Mouse (Mus musculus) erythroblast, adult 5-6 weeks (primary cell): Measurements from ENCODE around the gene Trappc13. TPM values are rescaled to one million over a fixed set of nuclear protein-coding genes. Genes with fewer than 3 reads are reported as not detected.
A peak's percentile ranks its signal among the peaks of the same experiment; 100 is the strongest.
"Not testable (repeated sequence)": the region's sequence is repeated elsewhere in the genome, so short reads cannot be mapped to it uniquely, and the experiment has no call there.

Source experiments
- ATAC-seq: replicated peaks from 2 replicates; pipeline ENCODE4 v1.8.0; 2016; ENCODE audit warnings: moderate number of reproducible peaks, mild to moderate bottlenecking, moderate TSS enrichment, inconsistent platforms; ENCODE audit not compliant: poor library complexity, low FRiP score, severe bottlenecking
- total RNA-seq, 2 experiments: library from RNA; stranded (forward) in 1 of 2; stranded (reverse) in 1 of 2; fragments of 150-400 nt in 1 of 2; fragments of 200-764, 138-1000 nt in 1 of 2; gene quantifications; 2 replicates each; pipeline versions ENCODE4 v1.2.3 to v1.2.4; 2015 to 2017; ENCODE audit warnings: low replicate concordance in 2 of 2

The Trappc13 gene
- 14.0 and 14.4 TPM in 2 replicates for total RNA-seq (2015; ENCODE audit: low replicate concordance)
- total RNA-seq (2017; ENCODE audit: low replicate concordance), result 11.8 and 19.0 TPM in 2 replicates

DNA sequence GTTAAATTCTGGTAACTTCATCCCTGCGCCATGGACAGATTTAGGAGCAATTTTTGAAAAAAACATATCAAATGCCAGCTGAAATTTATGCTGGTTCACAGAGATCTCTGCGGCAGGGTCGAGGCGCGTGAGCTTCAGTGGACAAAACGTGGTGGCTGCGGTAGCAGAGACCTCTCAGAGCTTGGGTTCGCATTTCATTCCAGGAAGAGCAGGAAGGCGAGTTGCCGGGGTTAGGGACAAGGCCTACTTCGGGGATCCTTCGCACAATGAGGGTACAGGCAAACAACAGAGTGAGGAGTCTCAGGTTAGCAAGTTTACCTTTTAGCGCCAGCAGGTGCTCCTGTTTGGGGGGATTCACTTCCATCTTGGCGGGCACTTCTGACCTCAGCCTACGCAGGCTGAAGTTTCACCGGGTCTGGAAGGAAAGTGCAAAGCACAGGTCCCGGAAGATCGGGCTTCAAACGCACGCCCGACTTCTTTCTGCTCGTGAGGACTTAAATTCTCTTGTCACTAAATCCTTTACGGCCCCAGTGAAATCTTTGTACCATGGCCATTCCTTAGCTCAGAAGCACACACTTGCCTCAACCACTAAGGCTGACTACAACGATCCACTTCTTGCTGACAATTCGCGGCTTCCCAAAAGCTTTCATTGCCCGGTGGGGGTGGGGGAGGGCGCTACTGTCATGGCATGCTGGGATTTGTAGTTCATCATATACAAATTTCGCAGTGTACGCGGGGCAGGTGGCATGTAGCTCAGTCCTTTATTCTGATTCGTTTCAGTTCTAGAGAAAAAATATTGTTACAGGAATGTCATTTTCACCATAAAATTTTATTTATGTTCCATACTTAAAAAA is at the start of gene Trappc13:
Trappc13 (minus strand) TSS at position 674 of the 854 bp plus-strand sequence.
- peak; percentile 83 for ATAC-seq

DNA sequence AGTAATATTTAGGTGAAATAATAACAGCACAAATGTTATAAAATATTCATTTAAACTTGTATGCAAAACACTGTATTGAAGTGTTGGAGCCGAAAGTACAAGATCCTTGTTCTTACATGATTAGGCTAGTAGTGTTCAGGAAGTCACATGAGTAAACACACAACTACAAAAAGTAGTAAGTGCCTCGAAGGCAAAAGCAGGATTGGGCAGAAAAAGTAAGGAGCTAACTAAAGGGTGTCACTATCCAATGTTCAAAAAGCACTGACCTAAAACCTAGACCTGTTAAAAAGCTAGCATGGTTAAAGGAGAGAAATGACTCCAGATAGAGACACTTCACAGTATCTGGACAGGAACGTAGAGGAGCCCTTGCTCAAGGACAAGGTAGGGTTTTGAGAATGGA is 49.2 kb upstream of the Trappc13 start:
- ATAC-seq, result no peak

GRCm38 (mm10) chr13:104204313-104204712 is 26.0 kb upstream of the Trappc13 start:
- ATAC-seq, result 0 out of 2 replicates have a peak, but pooled peaks have one; percentile 49

GRCm38 (mm10) chr13:104195891-104196290 is 17.6 kb upstream of the Trappc13 start:
- not testable (repeated sequence) for ATAC-seq

- ATAC-seq, result no peak
Observed at GRCm38 (mm10) chr13:104187357-104187756, 9.1 kb upstream of the Trappc13 start.

DNA sequence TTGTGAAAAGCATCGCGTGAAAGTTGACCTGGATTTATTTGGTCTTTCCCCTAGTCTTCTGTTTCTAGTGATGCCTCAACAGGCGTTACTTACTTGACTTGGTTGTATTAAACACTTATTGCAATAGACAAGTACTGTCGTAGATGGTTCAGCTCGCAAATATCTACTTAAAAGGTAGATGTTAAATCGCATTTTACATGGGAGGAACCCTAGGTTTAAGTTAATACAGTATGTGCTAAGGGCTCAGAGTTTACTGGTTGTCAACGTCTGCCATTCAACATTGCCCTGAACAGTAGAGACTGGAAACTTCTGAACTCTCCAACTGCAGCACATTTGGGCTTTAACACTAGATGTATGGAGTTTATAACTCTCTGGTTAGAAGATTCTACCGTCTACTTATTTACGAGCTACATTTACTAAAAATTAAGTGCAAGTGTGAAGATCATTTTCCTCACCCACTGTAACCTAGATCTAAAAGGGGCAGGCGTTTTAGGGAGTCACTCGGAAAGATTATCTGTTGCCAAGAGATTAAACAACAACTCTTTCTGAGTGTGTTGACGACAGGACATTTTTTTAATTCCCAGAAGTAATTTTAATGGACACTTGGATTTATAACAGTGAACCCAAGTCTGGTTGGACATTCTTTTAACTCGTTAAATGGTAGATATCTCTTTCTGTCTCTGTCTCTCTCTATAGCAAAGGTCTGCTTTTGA is 1.1 kb upstream of the Trappc13 start:
- ATAC-seq, result peak; percentile 58

GRCm38 (mm10) chr13:104178650-104179121 is 417 bp upstream of the Trappc13 start, which contains the start of gene Trim23:
TSS of gene Trim23 (plus strand) at chr13:104178797.
- peak; percentile 90 for ATAC-seq

- ATAC-seq, result no peak
Observed at GRCm38 (mm10) chr13:104176874-104177273, 1.4 kb downstream of the Trappc13 start.

DNA sequence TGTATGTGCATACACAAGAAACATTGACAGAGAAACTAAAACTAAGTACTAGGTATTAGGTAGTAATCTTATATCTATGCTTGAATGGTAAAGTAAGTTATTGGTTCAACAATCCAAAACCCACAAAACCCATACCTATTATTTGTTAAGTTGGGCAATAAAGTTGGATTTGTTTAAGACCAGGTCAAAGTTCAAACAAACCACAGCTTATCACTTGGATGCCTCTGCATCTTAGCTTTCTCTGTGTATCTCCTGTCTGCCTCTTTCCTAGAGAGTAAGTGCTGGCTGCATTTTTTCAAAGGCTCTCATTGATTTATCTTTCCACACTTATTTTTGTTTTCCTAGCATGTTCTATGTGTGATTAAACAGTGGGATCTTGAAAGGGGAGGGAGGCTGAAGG is 5.8 kb downstream of the Trappc13 start:
- no peak for ATAC-seq

DNA sequence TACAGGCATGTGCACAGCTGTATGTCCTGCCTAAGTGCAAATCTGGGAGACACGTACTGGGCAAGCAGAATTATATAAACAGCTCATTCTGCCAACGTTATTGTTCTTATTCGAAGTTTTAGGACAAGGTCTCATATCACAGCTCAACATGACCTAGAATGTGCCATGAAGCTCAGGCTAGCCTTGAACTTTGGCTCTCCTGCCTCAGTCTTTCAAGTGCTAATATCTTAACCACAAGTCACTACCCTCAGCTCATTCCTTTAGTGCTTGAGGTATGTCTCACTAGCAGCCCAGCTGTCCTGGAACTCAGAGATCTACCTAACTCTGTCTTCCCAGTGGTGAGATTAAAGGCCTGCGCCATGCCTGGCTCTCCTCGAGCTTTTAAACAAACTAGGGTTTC is 6.6 kb downstream of the Trappc13 start:
- ATAC-seq, result no peak

- ATAC-seq, result no peak
Observed at GRCm38 (mm10) chr13:104155686-104156085, 22.6 kb downstream of the Trappc13 start.

DNA sequence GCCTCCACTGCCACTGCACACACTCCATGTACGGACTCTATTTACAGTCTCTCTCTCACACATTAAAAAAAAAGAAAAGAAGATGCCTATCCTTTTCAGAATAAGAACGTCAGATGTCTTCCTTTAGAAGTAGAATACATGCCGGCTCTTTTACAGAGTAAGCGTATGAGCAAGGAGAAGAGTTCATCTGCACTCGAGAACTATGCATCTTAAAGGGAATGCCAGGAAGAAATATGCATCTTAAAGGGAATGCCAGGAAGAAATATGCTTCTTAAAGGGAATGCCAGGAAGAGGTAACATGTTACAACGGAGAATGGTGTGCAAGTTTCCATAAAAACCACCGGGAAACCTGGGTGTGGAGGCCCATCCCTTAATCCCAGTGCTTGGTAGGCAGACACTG is 23.2 kb downstream of the Trappc13 start:
- no peak for ATAC-seq

GRCm38 (mm10) chr13:104154180-104154579 is 24.1 kb downstream of the Trappc13 start:
- ATAC-seq, result no peak

- ATAC-seq, result no peak
Observed at GRCm38 (mm10) chr13:104145646-104146045, 32.6 kb downstream of the Trappc13 start.

DNA sequence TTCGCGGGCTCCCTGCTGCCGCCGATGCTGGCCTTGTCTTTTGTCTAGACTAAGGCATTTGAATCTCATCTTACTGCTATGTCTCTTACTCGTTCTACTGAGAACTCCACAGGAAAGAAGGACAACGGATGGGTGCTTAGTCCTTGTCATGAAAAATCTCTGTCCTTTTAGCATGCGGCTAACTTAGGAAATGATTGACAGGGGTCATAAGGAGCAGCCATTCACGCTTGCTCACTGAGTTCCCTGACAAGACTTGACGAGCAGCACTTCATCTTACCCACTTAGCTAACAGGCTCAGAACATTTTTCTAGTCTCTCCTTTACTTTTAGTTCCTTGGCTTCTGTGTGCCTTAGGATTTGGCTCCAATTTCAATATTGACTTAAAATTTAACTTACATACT is 33.4 kb downstream of the Trappc13 start:
- ATAC-seq, result no peak

DNA sequence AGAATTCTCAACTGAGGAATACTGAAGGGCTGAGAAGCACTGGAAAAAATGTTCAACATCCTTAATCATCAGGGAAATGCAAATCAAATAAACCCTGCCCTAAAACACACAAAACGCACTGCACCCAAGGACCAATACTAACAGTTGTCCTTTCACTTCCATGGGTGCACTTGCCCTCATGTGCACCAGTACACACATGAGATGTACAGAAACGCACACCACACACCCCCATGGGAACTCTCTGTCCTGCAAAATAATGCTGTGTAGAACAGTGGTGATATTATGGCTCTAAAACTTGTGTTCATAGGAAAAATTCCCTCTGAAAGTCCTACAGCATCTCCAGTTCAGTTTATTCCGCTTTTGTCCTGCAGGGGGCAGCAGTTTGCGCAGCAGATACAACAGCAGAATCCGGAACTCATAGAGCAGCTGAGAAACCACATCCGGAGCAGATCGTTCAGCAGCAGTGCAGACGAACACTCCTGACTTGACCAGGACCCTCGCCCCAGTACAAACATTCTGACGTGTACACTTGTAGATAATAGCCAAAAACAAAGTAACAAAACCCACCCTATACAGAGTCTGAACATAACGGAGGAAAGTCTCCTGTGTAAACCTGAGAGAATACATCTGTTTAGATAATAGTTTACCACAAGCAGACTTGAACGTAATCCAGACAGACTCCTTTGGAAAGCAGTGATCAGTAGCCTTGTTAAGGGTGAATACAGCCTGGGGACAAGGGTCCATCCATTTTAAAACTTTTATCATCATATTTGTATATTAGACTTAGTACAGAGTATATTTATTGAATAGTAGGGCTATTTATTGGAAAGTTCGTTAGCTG is 38.7 kb downstream of the Trappc13 start:
- peak; percentile 97 for ATAC-seq

DNA sequence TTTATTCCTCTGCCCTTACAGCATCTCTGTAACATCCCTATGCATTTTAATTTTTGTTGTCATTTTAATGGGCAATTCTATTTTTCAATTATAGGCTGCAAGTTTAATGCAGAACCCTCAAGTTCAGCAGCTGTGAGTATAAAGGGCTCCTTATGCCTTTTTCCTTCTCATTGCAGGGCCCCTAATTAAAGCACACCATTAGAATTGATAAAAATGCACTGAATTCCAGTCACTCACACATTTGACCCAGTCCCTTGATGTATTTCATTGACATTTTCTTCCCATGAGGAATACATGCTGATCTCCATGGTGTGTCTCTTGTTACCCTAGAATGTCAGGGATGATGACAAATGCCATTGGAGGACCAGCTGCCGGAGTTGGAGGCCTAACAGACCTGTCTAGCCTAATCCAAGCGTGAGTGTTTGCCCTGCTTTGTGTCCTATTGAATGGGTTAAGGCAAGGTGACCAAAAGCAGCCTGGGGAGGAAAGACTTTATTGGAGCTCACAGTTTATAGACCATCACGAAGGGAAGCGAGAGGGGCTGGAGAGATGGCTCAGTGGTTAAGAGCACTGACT is 43.7 kb downstream of the Trappc13 start:
- ATAC-seq, result no peak

GRCm38 (mm10) chr13:104132561-104132960 is 45.7 kb downstream of the Trappc13 start:
- no peak for ATAC-seq

GRCm38 (mm10) chr13:104123662-104124381 is 54.4 kb downstream of the Trappc13 start:
- no peak for ATAC-seq
